Mouse (Mus musculus) retina, adult 2 months (tissue): Measurements from ENCODE around the gene Mill2.
"Not testable (repeated sequence)": the region's sequence is repeated elsewhere in the genome, so short reads cannot be mapped to it uniquely, and the experiment has no call there.

ENCODE experiments used
- DNase-seq: peaks from one replicate; pipeline ENCODE4 v3.0.0-alpha.2; 2012; ENCODE audit warnings: low read depth, low spot score

Gene Mill2

GRCm38 (mm10) chr7:18839865-18840264, at the start of gene Mill2:
Mill2 (plus strand) TSS chr7:18839966.
- DNase-seq, result no peak

- not testable (repeated sequence) for DNase-seq
Measured at GRCm38 (mm10) chr7:18790671-18791070, 49.1 kb upstream of the Mill2 start.

GRCm38 (mm10) chr7:18798420-18798819, 41.3 kb upstream of the Mill2 start, which contains the start of gene Psg19:
Psg19 (minus strand) TSS chr7:18798520.
- no peak for DNase-seq

- no peak for DNase-seq
Measured at GRCm38 (mm10) chr7:18799129-18799528, 40.6 kb upstream of the Mill2 start.

GRCm38 (mm10) chr7:18803526-18803925, 36.2 kb upstream of the Mill2 start:
- DNase-seq, result no peak

GRCm38 (mm10) chr7:18818301-18818700, 21.5 kb upstream of the Mill2 start:
- DNase-seq, result no peak

GRCm38 (mm10) chr7:18821507-18821906, 18.3 kb upstream of the Mill2 start, which contains the start of gene Psg17:
Psg17 (minus strand) TSS chr7:18821607.
- no peak for DNase-seq

GRCm38 (mm10) chr7:18827792-18828546, 11.8 kb upstream of the Mill2 start:
- no peak for DNase-seq

GRCm38 (mm10) chr7:18828592-18828991, 11.2 kb upstream of the Mill2 start:
- DNase-seq, result no peak

- no peak for DNase-seq
Measured at GRCm38 (mm10) chr7:18829545-18829944, 10.2 kb upstream of the Mill2 start.

GRCm38 (mm10) chr7:18832298-18832697, 7.5 kb upstream of the Mill2 start:
- no peak for DNase-seq

- DNase-seq, result no peak
Measured at GRCm38 (mm10) chr7:18840386-18841173, 814 bp downstream of the Mill2 start.

GRCm38 (mm10) chr7:18841174-18841567, 1.4 kb downstream of the Mill2 start:
- no peak for DNase-seq

GRCm38 (mm10) chr7:18844811-18845210, 5.0 kb downstream of the Mill2 start:
- no peak for DNase-seq

GRCm38 (mm10) chr7:18848395-18848794, 8.6 kb downstream of the Mill2 start:
- no peak for DNase-seq

GRCm38 (mm10) chr7:18858310-18858916, 18.6 kb downstream of the Mill2 start:
- no peak for DNase-seq

GRCm38 (mm10) chr7:18862801-18863200, 23.0 kb downstream of the Mill2 start:
- DNase-seq, result no peak

- DNase-seq, result no peak
Measured at GRCm38 (mm10) chr7:18868491-18868890, 28.7 kb downstream of the Mill2 start.

GRCm38 (mm10) chr7:18871031-18871430, 31.3 kb downstream of the Mill2 start, which contains the start of gene Pglyrp1:
Pglyrp1 (plus strand) TSS chr7:18871331.
- not testable (repeated sequence) for DNase-seq

- DNase-seq, result no peak
Measured at GRCm38 (mm10) chr7:18872014-18872802, 32.4 kb downstream of the Mill2 start.

GRCm38 (mm10) chr7:18872816-18873215, 33.0 kb downstream of the Mill2 start:
- no peak for DNase-seq
